Mouse (Mus musculus): Measurements from ENCODE around the gene Kit. TPM values are rescaled to one million over a fixed set of nuclear protein-coding genes. Genes with fewer than 3 reads are reported as not detected.

Kit gene
- polyA plus RNA-seq, 1 experiment from 2014 or later, result 17.1 TPM

- no peaks in the 10 kb centered on the region for H3K36me3 ChIP-seq
- H3K27ac ChIP-seq, result no peak overlapping the region
- no peak for ATAC-seq (ENCODE audit: insufficient number of reproducible peaks, insufficient read depth, low FRiP score, low TSS enrichment)
- no peak overlapping the region for H3K4me2 ChIP-seq (replicated peaks)
- H3K4me1 ChIP-seq, result peaks cover 16% of the 10 kb centered on the region
- no peak overlapping the region for H3K4me3 ChIP-seq
- H3K9me3 ChIP-seq, result no peaks in the 10 kb centered on the region
- 92% methylated on average over 10 of the region's 10 CpGs for WGBS
- no peaks in the 10 kb centered on the region for H3K27me3 ChIP-seq
- H3K9ac ChIP-seq, result no peak overlapping the region
Observed at GRCm38 (mm10) chr5:75595319-75595718, 20.6 kb downstream of the Kit start.

- no peak overlapping the region for H3K9ac ChIP-seq
- no peaks in the 10 kb centered on the region for H3K36me3 ChIP-seq
- peak overlapping the region; percentile 20; the same call in 1 of the 2 replicates for H3K4me2 ChIP-seq (replicated peaks)
- 27% methylated on average over 14 of the region's 14 CpGs for WGBS
- no peaks in the 10 kb centered on the region for H3K9me3 ChIP-seq
- H3K4me3 ChIP-seq, result no peak overlapping the region
- no peak overlapping the region for H3K27ac ChIP-seq
- H3K27me3 ChIP-seq, result no peaks in the 10 kb centered on the region
- ATAC-seq (ENCODE audit: insufficient number of reproducible peaks, insufficient read depth, low FRiP score, low TSS enrichment), result no peak
- peaks cover 14% of the 10 kb centered on the region for H3K4me1 ChIP-seq
Observed at GRCm38 (mm10) chr5:75596211-75596610, 21.5 kb downstream of the Kit start.

GRCm38 (mm10) chr5:75597316-75597715 lies 22.6 kb downstream of the Kit start:
- no peak for ATAC-seq (ENCODE audit: insufficient number of reproducible peaks, insufficient read depth, low FRiP score, low TSS enrichment)
- Histone ChIP-seq H3K4me2 (replicated peaks) (no peak overlapping the region), H3K27me3 (no peaks in the 10 kb centered on the region), H3K36me3 (no peaks in the 10 kb centered on the region), H3K9me3 (no peaks in the 10 kb centered on the region), H3K4me1 (peaks cover 7% of the 10 kb centered on the region), H3K27ac (no peak overlapping the region), H3K4me3 (no peak overlapping the region), H3K9ac (no peak overlapping the region)
- 60% methylated on average over 2 of the region's 2 CpGs for WGBS

GRCm38 (mm10) chr5:75598491-75598890 lies 23.8 kb downstream of the Kit start:
- no peak overlapping the region for H3K4me2 ChIP-seq (replicated peaks)
- H3K9me3 ChIP-seq, result no peaks in the 10 kb centered on the region
- no peaks in the 10 kb centered on the region for H3K27me3 ChIP-seq
- peaks cover 7% of the 10 kb centered on the region for H3K4me1 ChIP-seq
- ATAC-seq (ENCODE audit: insufficient number of reproducible peaks, insufficient read depth, low FRiP score, low TSS enrichment), result no peak
- no peak overlapping the region for H3K27ac ChIP-seq
- H3K4me3 ChIP-seq, result no peak overlapping the region
- no peak overlapping the region for H3K9ac ChIP-seq
- H3K36me3 ChIP-seq, result no peaks in the 10 kb centered on the region
- 93% methylated on average over 13 of the region's 13 CpGs for WGBS

GRCm38 (mm10) chr5:75599991-75600390 lies 25.3 kb downstream of the Kit start:
- Histone ChIP-seq H3K4me2 (replicated peaks) (no peak overlapping the region), H3K4me3 (no peak overlapping the region), H3K4me1 (peaks cover 7% of the 10 kb centered on the region), H3K36me3 (no peaks in the 10 kb centered on the region), H3K9ac (no peak overlapping the region), H3K9me3 (no peaks in the 10 kb centered on the region), H3K27ac (no peak overlapping the region), H3K27me3 (no peaks in the 10 kb centered on the region)
- ATAC-seq (ENCODE audit: insufficient number of reproducible peaks, insufficient read depth, low FRiP score, low TSS enrichment), result no peak
- 76% methylated on average over 6 of the region's 6 CpGs for WGBS

GRCm38 (mm10) chr5:75604238-75604637 lies 29.5 kb downstream of the Kit start:
- Histone ChIP-seq H3K4me2 (replicated peaks) (no peak overlapping the region), H3K4me1 (no peaks in the 10 kb centered on the region), H3K9me3 (no peaks in the 10 kb centered on the region), H3K27me3 (no peaks in the 10 kb centered on the region), H3K27ac (no peak overlapping the region), H3K4me3 (no peak overlapping the region), H3K9ac (no peak overlapping the region), H3K36me3 (no peaks in the 10 kb centered on the region)
- 72% methylated on average over 9 of the region's 9 CpGs for WGBS
- ATAC-seq (ENCODE audit: insufficient number of reproducible peaks, insufficient read depth, low FRiP score, low TSS enrichment), result no peak

- H3K36me3 ChIP-seq, result no peaks in the 10 kb centered on the region
- H3K9ac ChIP-seq, result no peak overlapping the region
- no peak overlapping the region for H3K4me2 ChIP-seq (replicated peaks)
- no peaks in the 10 kb centered on the region for H3K9me3 ChIP-seq
- H3K27ac ChIP-seq, result no peak overlapping the region
- no peak for ATAC-seq (ENCODE audit: insufficient number of reproducible peaks, insufficient read depth, low FRiP score, low TSS enrichment)
- no peaks in the 10 kb centered on the region for H3K4me1 ChIP-seq
- no peaks in the 10 kb centered on the region for H3K27me3 ChIP-seq
- 75% methylated on average over 14 of the region's 14 CpGs for WGBS
- H3K4me3 ChIP-seq, result no peak overlapping the region
Observed at GRCm38 (mm10) chr5:75606898-75607297, 32.2 kb downstream of the Kit start.

GRCm38 (mm10) chr5:75607971-75608370 lies 33.3 kb downstream of the Kit start:
- no peak overlapping the region for H3K4me2 ChIP-seq (replicated peaks)
- H3K4me1 ChIP-seq, result no peaks in the 10 kb centered on the region
- no peak overlapping the region for H3K27ac ChIP-seq
- no peak overlapping the region for H3K4me3 ChIP-seq
- no peak overlapping the region for H3K9ac ChIP-seq
- ATAC-seq (ENCODE audit: insufficient number of reproducible peaks, insufficient read depth, low FRiP score, low TSS enrichment), result no peak
- WGBS, result 92% methylated on average over 12 of the region's 12 CpGs
- no peaks in the 10 kb centered on the region for H3K36me3 ChIP-seq
- no peaks in the 10 kb centered on the region for H3K9me3 ChIP-seq
- H3K27me3 ChIP-seq, result no peaks in the 10 kb centered on the region

- ATAC-seq (ENCODE audit: insufficient number of reproducible peaks, insufficient read depth, low FRiP score, low TSS enrichment), result no peak
- 57% methylated on average over 1 of the region's 1 CpGs for WGBS
- Histone ChIP-seq H3K27me3 (no peaks in the 10 kb centered on the region), H3K4me1 (no peaks in the 10 kb centered on the region), H3K36me3 (no peaks in the 10 kb centered on the region), H3K9me3 (no peaks in the 10 kb centered on the region), H3K9ac (no peak overlapping the region), H3K27ac (no peak overlapping the region), H3K4me2 (replicated peaks) (no peak overlapping the region), H3K4me3 (no peak overlapping the region)
Observed at GRCm38 (mm10) chr5:75612380-75612779, 37.7 kb downstream of the Kit start.

- Histone ChIP-seq H3K36me3 (no peaks in the 10 kb centered on the region), H3K27me3 (no peaks in the 10 kb centered on the region), H3K9me3 (no peaks in the 10 kb centered on the region), H3K9ac (no peak overlapping the region), H3K4me2 (replicated peaks) (no peak overlapping the region), H3K4me1 (no peaks in the 10 kb centered on the region), H3K27ac (no peak overlapping the region), H3K4me3 (no peak overlapping the region)
- ATAC-seq (ENCODE audit: insufficient number of reproducible peaks, insufficient read depth, low FRiP score, low TSS enrichment), result no peak
- WGBS, result 94% methylated on average over 4 of the region's 4 CpGs
Observed at GRCm38 (mm10) chr5:75612926-75613325, 38.2 kb downstream of the Kit start.

GRCm38 (mm10) chr5:75615000-75615571 lies 40.4 kb downstream of the Kit start:
- WGBS, result 93% methylated on average over 11 of the region's 11 CpGs
- Histone ChIP-seq H3K4me3 (no peak overlapping the region), H3K36me3 (no peaks in the 10 kb centered on the region)

GRCm38 (mm10) chr5:75615624-75616023 lies 40.9 kb downstream of the Kit start:
- no peak overlapping the region for H3K4me3 ChIP-seq
- H3K9me3 ChIP-seq, result no peaks in the 10 kb centered on the region
- no peaks in the 10 kb centered on the region for H3K27me3 ChIP-seq
- no peak overlapping the region for H3K27ac ChIP-seq
- H3K9ac ChIP-seq, result no peak overlapping the region
- H3K36me3 ChIP-seq, result no peaks in the 10 kb centered on the region
- H3K4me2 ChIP-seq (replicated peaks), result no peak overlapping the region
- 91% methylated on average over 8 of the region's 8 CpGs for WGBS
- H3K4me1 ChIP-seq, result no peaks in the 10 kb centered on the region
- no peak for ATAC-seq (ENCODE audit: insufficient number of reproducible peaks, insufficient read depth, low FRiP score, low TSS enrichment)

More at GRCm38 (mm10) chr5:75615000-75615571, 40.4 kb downstream of the Kit start:
- Histone ChIP-seq H3K27me3 (no peaks in the 10 kb centered on the region), H3K9ac (no peak overlapping the region), H3K4me1 (no peaks in the 10 kb centered on the region), H3K4me2 (replicated peaks) (no peak overlapping the region), H3K9me3 (no peaks in the 10 kb centered on the region), H3K27ac (no peak overlapping the region)
- ATAC-seq (ENCODE audit: insufficient number of reproducible peaks, insufficient read depth, low FRiP score, low TSS enrichment), result no peak

- Histone ChIP-seq H3K36me3 (no peaks in the 10 kb centered on the region), H3K9ac (no peak overlapping the region), H3K27ac (no peak overlapping the region), H3K9me3 (no peaks in the 10 kb centered on the region), H3K4me2 (replicated peaks) (no peak overlapping the region), H3K27me3 (no peaks in the 10 kb centered on the region), H3K4me1 (0 out of 2 replicates have a peak, but pooled peaks cover 4% of the 10 kb centered on the region), H3K4me3 (no peak overlapping the region)
- no peak for ATAC-seq (ENCODE audit: insufficient number of reproducible peaks, insufficient read depth, low FRiP score, low TSS enrichment)
- WGBS, result 95% methylated on average over 4 of the region's 4 CpGs
Observed at GRCm38 (mm10) chr5:75622401-75622800, 47.7 kb downstream of the Kit start.
